Mouse (Mus musculus) cortical plate, adult 2 months (tissue): Measurements from ENCODE around the gene Gemin5.

Experiments used
- CTCF ChIP-seq: fragments of 200-500 bp; IDR thresholded peaks from 2 replicates; pipeline ENCODE4 v1.5.1; 2011; ENCODE audit warnings: mild to moderate bottlenecking, control low read depth, low read length; ENCODE audit not compliant: insufficient read depth; ENCODE audit errors: extremely low read depth
- POLR2A ChIP-seq: fragments of 200-500 bp; IDR thresholded peaks from 2 replicates; pipeline ENCODE4 v1.6.1; 2011; ENCODE audit warnings: mild to moderate bottlenecking, low read length, control low read depth; ENCODE audit not compliant: insufficient read depth; ENCODE audit errors: extremely low read depth

- no peak for TF ChIP-seq CTCF
- no peak for TF ChIP-seq POLR2A
Observed at GRCm38 (mm10) chr11:58215814-58216213, 47.5 kb upstream of the Gemin5 start.
